Mouse (Mus musculus) spleen, postnatal 4 days (tissue): ENCODE measurements at regions not wholly inside any gene's neighbourhood (a gene's known extent, or its start where the extent isn't known, plus 50 kb on each side); places are given as distances from the start of the nearest gene placed in this dataset.
A peak's percentile ranks its signal among the peaks of the same experiment; 100 is the strongest.
"Not testable (repeated sequence)": the region's sequence is repeated elsewhere in the genome, so short reads cannot be mapped to it uniquely, and the experiment has no call there.

ENCODE experiments used
- DNase-seq, 2 experiments: peaks; one replicate each; pipeline ENCODE4 v3.0.0; 2022; ENCODE audit warnings: low spot score in 2 of 2

DNA sequence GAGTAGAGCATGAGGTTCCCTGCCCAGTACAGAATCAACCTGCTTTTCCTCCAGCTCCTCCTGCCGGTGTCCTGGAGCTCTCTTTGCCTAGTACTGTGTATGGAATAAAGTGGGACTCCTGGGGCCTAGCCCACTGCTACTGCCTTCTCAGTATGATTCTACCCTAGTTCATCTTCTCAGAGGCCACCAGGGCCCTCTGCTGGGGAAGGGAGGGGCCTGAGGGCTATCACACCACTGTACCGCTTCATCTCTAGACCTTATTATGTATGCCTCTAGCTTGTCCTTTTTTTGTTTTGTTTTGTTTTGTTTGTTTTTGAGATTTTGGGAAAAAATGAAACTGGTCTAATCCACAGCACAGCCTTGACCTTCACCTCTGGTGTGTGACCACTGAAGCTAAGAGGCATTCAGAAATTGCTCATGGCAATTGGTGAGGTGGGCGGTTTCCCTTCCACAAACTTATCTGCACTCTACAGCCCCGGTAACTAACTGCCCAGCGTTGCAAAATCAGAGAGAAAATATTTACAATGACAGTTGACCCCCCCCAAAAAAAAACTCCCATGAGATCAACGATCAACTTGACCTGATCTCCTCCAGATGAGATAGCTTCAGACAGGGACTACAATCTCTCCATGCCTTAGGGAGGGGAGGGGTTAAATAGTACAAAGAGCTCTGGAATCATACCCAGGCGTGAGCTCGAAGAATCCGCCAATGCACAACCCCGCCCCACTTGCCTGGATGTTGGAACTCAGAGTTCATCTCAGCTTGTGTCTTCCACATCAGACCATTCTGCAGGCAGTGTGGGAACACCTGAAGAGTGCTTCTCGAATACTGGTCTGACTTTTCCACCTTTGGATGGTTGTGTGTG, 168.8 kb downstream of the Tomm20 start:
- DNase-seq = no peak

DNA sequence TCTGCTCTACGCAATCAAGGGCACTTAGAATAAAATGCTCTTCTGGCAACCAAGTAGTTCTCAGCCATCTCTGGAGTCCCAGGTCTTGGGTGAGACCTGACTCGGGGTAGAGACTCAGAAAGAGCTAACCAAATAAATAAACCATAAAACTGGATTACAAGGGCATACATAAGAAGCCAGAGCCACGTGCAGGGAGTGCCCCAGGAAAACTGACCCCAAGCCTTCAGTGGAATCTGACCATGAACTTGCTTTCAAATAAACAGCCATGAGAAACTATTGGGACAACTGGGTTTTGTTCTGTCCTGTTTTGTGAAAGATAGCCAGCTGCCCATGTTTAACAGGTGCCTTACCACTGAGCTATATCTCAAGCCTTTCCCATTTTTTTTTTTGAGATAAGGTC, 170.3 kb downstream of the Tomm20 start:
- DNase-seq = no peak

DNA sequence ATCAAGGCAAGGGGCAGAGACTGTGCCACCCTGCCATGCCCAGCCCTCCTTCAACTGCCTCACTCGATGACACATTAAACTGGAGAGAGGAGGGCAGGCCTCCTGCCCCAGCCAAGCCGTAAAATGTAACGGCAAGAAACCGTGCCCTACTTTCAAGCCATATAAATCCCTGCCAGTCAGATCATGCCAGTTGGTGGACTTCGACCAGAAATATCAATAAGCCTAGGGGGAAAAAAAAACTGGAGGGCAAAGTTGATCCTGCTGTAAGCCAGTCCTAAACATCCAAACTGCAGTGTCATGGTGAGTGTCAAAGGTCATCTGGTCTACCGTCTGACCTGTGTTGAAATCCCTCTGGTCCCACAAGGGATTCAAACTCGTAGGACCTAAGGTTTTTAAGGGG, 170.8 kb downstream of the Tomm20 start:
- no peak for DNase-seq

DNA sequence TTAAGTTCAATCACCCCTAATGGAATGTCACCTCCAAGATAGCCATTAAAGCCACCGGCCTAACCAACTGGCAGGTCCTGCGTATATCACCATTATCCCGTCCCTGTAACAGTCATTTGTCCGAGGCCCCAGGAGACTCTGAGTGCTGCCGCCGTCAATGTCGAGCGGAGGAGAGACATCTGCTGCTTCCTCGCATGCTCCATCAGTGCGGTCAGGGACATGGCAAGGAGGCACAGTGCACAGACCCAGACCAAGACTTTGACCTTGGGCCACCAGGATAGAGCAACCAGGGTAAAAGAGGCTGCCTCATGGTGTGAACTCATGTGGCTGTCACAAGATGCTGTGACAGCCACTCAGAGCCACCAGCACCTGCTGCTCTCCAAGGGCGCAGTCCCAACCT, 172.9 kb downstream of the Tomm20 start:
- no peak for DNase-seq

DNA sequence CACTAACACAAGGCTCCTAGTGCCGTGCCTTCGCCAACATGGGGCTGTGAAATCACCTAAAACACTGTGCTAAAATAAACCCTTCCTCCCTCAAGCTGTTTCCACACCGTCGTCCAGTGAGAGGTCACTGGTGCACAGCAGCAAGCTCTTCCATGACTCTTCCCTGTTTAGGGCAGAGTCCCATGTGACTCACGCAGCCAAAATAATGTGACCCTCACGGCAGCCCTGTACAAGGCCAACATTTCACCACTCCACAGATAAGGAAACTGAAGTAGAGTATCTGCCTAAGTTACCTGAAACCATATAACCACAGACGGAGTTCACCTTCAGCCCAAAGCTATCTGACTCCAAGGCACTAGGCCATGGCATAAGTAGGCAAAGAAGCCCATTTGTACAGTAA, 173.4 kb downstream of the Tomm20 start:
- no peak for DNase-seq

DNA sequence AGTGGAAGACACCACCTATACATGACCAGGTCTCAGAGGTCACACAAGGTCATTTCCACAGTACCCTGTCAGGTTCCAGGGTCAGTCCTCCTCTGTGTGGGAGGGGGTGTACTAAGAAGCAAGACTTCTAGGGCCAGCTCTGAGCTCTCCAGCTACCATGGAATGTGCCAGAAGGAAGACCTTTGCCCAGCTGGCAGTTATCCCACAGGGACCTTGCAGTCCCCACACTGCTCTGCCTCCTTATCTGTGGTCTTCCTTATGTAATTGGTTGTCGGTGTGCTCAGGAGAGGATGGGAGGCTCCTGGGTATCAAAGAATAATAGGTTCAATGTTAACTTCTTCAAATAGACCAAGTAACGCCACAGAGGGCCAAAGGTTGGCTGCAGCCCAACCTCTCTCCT, 175.3 kb downstream of the Tomm20 start:
- not testable (repeated sequence) for DNase-seq

DNA sequence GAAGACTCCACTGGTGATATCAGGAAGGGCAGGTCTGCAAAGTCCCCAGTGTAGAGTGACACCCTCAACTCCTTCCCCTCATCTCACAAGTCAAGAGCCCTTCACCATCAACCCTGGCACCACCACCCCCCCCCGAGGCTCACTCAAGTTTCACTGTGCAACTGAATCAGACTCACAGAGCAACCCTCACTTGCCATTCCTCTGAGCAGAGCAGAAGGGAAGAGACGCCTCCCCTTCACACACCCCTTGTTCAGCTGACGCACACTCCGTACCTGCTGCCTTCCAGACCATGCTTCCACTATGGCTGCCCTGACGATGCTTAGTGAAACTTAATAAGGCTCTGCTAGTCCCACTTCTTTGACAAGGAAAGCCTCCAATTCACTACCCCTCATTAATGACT, 174.4 kb upstream of the Irf2bp2 start:
- no peak for DNase-seq

DNA sequence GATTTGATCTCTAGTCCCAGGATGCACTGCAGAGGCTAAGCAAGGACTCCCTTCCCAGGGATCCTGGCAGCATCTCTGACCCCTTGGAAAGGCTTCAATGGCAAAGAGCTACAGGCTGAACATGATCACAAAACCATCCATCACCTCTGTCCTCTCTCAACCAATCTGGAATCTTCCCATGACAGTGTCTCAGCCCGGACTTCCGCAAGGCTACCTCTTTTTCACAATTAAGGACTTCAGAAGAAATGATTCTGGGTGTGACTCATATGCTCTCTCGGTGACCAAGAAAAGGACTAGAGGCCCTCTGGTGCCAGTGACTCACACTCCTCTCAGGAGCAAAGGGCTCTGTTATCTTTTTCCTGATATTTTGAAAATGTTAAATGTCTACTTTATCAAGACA, 173.6 kb upstream of the Irf2bp2 start:
- no peak for DNase-seq

DNA sequence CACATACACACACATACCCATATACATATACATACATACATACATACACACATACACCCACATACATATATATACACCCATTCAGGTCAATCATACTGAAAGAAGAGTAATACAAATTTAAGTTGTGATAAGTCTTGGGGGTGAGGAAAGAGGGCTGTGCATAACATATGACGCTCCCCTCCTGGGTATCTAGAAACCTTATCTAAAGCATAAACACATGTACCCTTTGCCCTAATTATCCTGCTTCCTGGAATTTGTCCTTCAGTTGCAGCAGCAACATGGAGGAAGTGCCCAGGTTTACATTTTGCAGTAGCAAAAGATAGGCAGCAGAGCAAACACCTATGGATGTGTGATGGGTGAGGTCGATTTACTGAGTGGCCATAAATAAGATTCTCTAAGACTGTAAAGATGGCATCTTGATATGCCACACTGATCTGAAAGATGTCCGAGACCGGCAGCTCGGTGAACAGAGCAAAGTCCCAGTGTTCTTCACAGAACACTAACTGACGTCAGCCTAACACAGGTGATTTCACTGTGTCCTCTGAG, 172.0 kb upstream of the Irf2bp2 start:
- no peak for DNase-seq

DNA sequence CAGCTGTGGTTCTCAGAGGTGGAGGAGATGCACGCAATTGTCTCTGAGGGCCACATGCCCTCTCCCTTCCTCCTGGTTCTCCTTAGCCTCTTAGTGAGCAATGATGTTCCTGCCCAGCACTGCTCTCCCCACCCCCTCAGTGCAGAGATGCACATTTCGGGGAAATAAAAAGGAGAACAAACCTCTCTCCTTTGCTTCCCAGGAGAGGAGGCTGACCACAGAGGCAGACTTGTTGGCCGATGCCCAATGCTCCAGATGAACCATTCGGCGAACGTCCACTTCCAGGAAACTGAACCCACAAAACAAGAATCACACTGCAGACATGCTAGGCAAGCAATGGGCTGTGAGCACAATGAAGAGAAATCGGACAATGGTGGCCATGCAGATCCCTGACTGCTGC, 169.8 kb upstream of the Irf2bp2 start:
- DNase-seq = no peak

DNA sequence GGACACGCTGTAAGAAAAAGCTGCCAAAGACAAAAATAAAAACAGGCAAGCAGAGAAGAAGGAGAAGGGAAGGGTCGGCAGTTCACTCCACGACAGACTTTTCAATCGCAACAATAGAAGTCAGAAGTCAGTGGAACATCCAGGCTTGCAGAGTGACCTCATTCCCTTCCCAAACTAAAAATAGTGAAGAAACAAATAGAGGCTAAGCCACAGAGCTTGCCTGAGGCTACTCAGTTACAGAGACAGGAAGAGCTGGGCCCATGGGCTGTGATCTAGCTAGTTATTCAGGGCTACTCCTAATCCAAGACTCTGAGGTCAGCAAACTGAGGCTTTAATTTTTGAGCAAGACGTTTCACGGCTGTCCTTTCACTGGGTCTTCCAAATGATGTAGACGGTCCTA, 165.9 kb upstream of the Irf2bp2 start:
- no peak for DNase-seq

DNA sequence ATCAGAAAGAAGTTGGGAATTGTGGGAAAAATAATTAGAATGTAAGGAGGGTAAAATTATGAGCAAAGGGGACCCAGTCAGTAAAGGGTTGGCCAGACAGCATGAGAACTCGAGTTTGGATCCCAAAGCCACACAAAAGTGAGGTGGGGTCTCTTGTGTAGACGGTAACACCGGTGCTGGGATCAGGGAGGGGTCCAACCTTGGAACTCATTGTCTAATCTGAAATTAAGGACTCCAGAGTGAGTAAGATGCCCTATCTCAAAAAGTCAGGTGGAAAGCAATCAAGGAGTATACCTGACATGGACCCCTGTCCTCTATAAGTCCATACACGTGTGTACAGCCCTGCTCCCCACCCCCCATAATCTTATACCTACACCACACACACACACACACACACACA, 165.2 kb upstream of the Irf2bp2 start:
- no peak for DNase-seq

DNA sequence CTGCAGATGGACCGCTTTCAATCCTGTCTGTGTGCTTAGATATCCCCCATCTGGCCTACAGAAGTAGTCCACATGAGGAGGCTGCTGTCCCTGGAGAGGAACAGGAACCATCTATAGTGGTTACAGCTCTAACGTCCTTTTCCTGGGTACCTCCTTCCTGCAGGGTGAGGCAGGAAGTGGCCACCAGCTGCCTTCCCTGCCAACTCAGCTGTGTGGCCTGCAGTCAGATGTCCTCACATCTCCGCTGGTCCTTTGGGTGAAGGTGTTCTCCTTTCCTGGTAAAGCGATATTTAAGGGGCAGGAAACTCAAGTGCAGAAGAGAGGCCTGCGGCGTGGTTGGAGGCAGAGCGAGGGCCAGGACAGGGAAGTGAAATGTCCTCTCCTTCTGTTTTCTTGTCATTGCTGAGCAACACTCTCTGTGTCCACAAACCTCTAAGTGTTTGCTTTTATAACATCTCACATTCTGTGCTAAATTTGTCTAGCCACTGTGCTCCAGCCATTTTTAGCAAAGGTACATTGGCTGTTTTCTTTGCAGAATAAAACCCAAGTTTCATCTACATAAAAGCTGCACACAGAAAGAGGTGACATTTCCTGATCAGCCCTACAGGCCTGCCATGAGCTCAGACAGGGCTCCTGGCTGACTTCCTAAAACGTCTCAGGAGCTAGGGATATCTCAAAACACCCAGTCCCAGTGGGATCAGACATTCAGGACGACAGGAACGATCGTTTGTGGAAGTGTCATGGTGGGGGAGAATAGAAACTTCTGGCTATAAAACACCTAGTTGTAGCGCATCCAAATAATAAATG, 164.4 kb upstream of the Irf2bp2 start:
- peak; percentile 49 to 72 for DNase-seq

DNA sequence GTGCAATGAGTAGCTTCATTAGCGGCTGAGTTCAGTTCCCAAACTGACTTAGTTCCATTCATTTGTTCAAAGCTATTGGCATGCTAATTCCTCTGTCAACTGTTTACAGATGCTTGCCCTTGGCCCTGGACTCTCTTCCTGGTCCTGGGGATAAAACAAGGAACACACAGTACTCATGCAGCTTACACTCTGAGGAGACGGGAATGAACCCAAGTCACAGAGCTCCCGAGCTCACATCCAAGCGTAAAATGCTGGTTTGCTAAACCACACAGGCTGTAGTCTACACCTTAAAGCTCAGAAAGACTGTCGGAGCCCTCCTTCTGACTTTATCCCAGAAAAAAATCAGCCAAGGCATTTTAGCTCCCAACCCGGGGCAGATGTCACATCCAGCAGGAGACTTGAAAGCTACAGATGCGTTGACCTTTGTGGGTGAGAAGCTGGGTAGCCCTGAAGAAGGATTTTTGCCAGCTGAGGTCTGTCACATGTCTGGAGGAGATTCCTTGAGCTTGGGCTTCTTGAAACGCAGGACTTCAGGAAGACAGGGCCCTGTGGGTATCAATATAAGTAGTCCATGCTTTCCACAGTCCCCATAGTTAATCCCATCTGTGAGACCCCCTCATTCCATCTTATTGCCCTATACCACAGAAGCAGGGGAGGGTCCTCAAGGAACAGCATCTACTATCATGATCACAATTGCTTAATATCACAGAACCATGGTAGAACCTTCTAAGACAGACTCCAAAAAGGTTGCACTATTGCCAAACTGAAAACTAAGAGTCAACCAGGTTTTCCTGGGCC, 162.7 kb upstream of the Irf2bp2 start:
- no peak for DNase-seq

DNA sequence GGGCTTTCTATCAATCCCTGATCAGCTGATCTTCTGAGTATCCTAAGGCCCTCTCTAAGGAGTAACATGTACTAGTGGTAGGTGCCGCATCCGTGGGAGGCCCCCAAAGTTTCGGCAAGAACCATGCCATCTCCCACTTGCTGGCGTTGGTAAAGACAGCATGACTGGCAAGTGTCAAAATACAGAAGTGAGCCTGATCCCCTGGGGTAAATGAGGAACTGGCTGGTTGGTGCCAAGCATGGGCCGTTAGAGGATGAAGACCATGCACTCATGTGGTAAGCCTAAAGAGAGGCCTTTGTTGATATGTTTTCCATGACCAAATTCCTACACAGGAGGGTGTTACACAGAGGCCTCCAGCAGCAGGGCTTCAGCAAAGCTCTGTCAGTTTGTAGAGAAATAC, 161.9 kb upstream of the Irf2bp2 start:
- peak; percentile 50 to 74 for DNase-seq

DNA sequence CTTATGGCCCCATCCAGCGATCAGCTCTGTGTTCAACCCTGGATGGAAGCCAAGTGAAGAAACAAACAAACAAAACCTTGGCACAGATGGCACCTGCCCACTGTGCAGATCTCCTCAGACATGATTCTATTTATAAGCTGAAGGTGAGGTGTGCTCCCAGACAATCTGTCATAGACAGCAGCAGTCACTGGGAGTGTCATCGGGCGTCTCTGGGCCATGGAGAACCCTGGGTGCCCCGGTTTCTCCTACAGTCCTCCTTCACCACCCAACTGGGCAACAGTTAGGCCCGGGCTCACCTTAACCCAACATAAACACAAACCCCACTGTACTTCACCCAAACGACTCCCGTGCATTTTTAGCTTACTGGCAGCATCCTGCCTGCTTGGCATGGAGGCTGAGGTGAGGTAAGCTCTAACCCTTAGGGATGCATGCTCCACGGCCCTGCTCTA, 160.6 kb upstream of the Irf2bp2 start:
- DNase-seq = no peak

DNA sequence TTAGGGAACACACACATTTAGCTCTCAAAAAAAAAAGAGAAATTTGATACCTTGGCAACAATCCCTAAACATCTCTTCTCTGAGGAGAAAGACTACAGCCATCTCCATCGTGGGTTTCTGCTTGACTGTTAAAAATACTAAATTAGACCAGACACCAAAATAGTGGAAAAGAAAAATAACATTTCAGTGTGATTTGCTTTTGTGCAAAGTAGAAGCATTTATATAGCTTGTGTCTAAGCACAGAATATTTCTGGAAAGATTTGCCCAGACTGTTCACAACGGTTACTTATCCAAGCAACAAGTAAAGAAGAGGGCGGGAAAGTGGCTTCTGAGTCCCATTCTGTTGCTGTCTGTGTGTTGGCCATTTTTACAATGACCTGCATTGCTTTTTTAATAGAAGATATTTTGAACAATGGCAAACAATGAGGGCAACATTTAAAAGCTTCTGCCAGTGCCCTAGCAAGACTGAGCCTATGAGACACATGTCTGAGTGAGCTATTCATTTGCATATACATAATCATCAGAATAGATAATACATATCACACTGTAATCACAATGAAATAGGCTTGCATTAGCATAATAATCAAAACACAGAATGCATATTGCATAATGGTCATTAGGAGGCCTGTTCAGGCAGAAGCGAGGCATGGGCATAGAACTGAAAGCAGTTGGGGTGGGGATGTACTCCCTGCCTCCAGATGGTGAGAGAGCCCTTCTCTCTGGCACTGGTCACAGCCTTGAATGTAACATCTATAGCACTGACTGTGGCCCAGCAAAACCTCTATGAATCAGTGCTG, 159.5 kb upstream of the Irf2bp2 start:
- DNase-seq = no peak

DNA sequence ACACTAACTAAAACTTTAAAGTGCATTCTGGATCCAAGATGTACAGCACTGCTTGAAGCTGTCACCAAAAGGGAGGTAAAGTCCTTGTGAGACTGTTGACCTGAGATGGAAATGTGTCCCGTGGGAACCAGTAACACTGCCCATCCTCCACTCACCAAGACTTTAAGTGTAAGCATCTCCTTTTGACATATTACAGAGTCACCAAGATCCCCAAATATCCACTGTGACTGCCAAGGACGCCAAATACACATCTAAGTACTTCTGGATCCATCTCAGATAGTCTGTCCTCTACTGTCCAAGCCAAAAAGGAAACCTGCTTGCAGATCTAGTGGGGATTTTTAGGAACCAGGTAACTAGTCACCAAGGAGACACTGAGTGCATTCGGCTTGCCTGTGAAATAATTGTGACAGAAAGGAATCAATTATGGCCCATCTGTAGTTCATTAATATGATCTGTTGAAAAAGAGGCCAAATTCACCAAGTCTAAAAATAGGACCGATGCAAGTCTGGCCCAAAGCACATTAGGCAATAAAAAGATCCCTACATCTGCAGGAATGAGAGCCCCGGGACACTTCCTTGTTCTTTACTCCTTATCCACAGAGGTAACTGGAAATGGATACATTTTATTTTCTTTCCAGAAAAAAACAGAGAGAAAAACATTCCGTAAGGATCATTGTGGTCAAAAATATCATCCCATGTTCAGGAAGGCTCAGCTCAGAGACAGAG, 157.8 kb upstream of the Irf2bp2 start:
- no peak for DNase-seq

DNA sequence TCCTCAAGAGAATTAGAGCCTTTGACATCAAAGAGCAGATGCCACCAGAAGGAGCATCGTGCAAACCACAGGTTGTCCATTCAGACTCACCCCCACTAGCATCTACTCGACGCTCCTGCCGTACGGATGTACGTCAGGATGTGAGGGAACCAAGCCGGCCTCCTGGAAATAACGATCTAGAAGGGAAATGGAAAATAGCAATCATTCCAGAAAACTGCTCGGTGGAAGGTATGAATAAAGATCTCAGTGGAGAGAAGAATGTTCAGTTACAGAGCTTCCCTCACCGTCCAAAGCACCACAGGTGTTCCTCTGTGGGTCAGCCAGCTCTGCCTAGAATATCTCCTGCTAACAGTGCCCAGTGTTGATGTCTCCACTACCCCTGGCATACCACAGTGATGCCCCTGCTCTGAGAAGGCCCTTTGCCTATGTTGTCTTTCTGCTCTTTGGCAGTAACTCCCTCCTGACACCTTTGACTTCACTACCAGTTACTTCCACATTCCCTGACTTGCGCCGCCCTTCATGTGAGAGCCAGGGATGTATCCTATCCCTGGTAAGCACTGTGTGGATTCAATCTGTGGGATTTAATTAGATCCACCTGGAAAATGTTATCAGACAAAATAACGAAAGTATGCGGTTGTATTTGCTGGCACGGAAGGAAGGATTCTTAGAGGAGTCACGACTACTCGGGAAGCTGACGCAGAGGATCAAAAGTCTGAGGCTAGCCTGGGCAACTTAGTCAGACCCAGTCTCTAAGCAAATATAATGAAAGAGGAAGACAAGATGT, 152.4 kb upstream of the Irf2bp2 start:
- no peak for DNase-seq
